Mouse (Mus musculus) limb, embryonic 14.5 days (tissue): ENCODE data around the gene Bfsp1. TPM values are rescaled to one million over a fixed set of nuclear protein-coding genes. Genes with fewer than 3 reads are reported as not detected.
A peak's percentile ranks its signal among the peaks of the same experiment; 100 is the strongest.

ENCODE experiments used
- ATAC-seq: fragments of 200-750 bp; cut with Nextera tagmentation; 2 replicates; pipeline ENCODE4 v1.8.0; 2017; ENCODE audit warnings: low read depth, moderate number of reproducible peaks, moderate TSS enrichment; ENCODE audit not compliant: low FRiP score
- DNase-seq: peaks from one replicate; pipeline ENCODE4 v3.0.0-alpha.2; 2015; ENCODE audit warnings: low spot score
- H3K27ac ChIP-seq: fragments of 300-500 bp; sonication (generic); replicated peaks from 2 replicates; pipeline ENCODE4 v1.5.1; 2014; ENCODE audit warnings: low read depth, mild to moderate bottlenecking, low read length, moderate library complexity, mixed read lengths
- H3K27me3 ChIP-seq: fragments of 300-500 bp; sonication (generic); 2 replicates; pipeline ENCODE4 v1.6.1; 2014; ENCODE audit warnings: low read length, mixed read lengths; ENCODE audit not compliant: control insufficient read depth, insufficient read depth
- H3K36me3 ChIP-seq: fragments of 300-500 bp; sonication (generic); 2 replicates; pipeline ENCODE4 v1.6.1; 2014; ENCODE audit warnings: mild to moderate bottlenecking, low read length, moderate library complexity, mixed read lengths; ENCODE audit not compliant: control insufficient read depth, insufficient read depth
- H3K4me1 ChIP-seq: fragments of 300-500 bp; sonication (generic); 2 replicates; pipeline ENCODE4 v1.6.1; 2014; ENCODE audit warnings: antibody characterized with exemption, low read length, mixed read lengths; ENCODE audit not compliant: control insufficient read depth, insufficient read depth
- H3K4me2 ChIP-seq: fragments of 300-500 bp; sonication (generic); replicated peaks from 2 replicates; pipeline ENCODE4 v1.6.1; 2014; ENCODE audit warnings: low read depth, mild to moderate bottlenecking, low read length, moderate library complexity; ENCODE audit not compliant: severe bottlenecking
- H3K4me3 ChIP-seq: fragments of 300-500 bp; sonication (generic); replicated peaks from 2 replicates; pipeline ENCODE4 v1.5.1; 2014; ENCODE audit warnings: low read length
- H3K9ac ChIP-seq: fragments of 300-500 bp; sonication (generic); 2 replicates; pipeline ENCODE4 v1.6.1; 2014; ENCODE audit warnings: mild to moderate bottlenecking, low read depth, low read length, moderate library complexity; ENCODE audit not compliant: severe bottlenecking
- H3K9me3 ChIP-seq: fragments of 300-500 bp; sonication (generic); 2 replicates; pipeline ENCODE4 v1.6.1; 2016; ENCODE audit warnings: low read length; ENCODE audit not compliant: control insufficient read depth
- POLR2A ChIP-seq: fragments of 200-500 bp; IDR thresholded peaks from 2 replicates; pipeline ENCODE4 v1.8.0; 2012; ENCODE audit warnings: inconsistent platforms, mild to moderate bottlenecking, moderate library complexity, borderline replicate concordance; ENCODE audit not compliant: insufficient read depth, insufficient read length; ENCODE audit errors: extremely low read depth
- WGBS: fragments of 180-500 bp; shearing (Covaris S2); extraction: QIAGEN DNeasy Blood & Tissue Kit; methylation state at CpG from one replicate; pipeline ENCODE4 v1.1.7; 2014; 5-methylcytosine and 5-hydroxymethylcytosine counted together
- polyA plus RNA-seq, 2 experiments: library from polyadenylated mRNA; depleted of rRNA in 1 of 2; stranded (reverse) in 1 of 2; unstranded in 1 of 2; fragments of >200 nt; fragmentation: Nextera tagmentation in 1 of 2; extraction: Ambion mirVana in 1 of 2; gene quantifications; 2 replicates each; pipeline versions ENCODE4 v1.2.1 to v1.2.3; 2012 to 2014

The Bfsp1 gene
- polyA plus RNA-seq, 2 experiments, result 2.2 to 3.1 TPM

GRCm38 (mm10) chr2:143870936-143871688 is 8.1 kb upstream of the Bfsp1 start:
- no peak for TF ChIP-seq POLR2A
- Histone ChIP-seq H3K9ac (no peak overlapping the region), H3K36me3 (no peaks in the 10 kb centered on the region), H3K27me3 (no peaks in the 10 kb centered on the region), H3K4me2 (no peak overlapping the region), H3K4me1 (no peaks in the 10 kb centered on the region), H3K4me3 (no peak overlapping the region), H3K27ac (no peak overlapping the region), H3K9me3 (no peaks in the 10 kb centered on the region)
- WGBS, result 57% methylated on average over 10 of the region's 10 CpGs
- ATAC-seq (no peak), DNase-seq (no peak)

GRCm38 (mm10) chr2:143867326-143867725 is 4.4 kb upstream of the Bfsp1 start:
- ATAC-seq, result peak; percentile 78
- 2% methylated on average over 6 of the region's 6 CpGs for WGBS
- no peak overlapping the region for H3K4me2 ChIP-seq

GRCm38 (mm10) chr2:143864600-143864999 is 1.6 kb upstream of the Bfsp1 start:
- Histone ChIP-seq H3K4me1 (peaks cover 6% of the 10 kb centered on the region), H3K4me3 (no peak overlapping the region), H3K9me3 (no peaks in the 10 kb centered on the region), H3K27ac (no peak overlapping the region), H3K4me2 (no peak overlapping the region), H3K36me3 (no peaks in the 10 kb centered on the region), H3K9ac (no peak overlapping the region), H3K27me3 (no peaks in the 10 kb centered on the region)
- no peak for TF ChIP-seq POLR2A
- DNase-seq, result no peak
- WGBS, result 58% methylated on average over 8 of the region's 8 CpGs
- no peak for ATAC-seq

More at GRCm38 (mm10) chr2:143867326-143867725, 4.4 kb upstream of the Bfsp1 start:
- H3K9ac ChIP-seq, result no peak overlapping the region
- no peaks in the 10 kb centered on the region for H3K36me3 ChIP-seq
- no peak overlapping the region for H3K4me3 ChIP-seq
- H3K27ac ChIP-seq, result no peak overlapping the region
- no peaks in the 10 kb centered on the region for H3K27me3 ChIP-seq
- DNase-seq, result peak; percentile 79
- peaks cover 5% of the 10 kb centered on the region for H3K4me1 ChIP-seq
- H3K9me3 ChIP-seq, result no peaks in the 10 kb centered on the region
- no peak for TF ChIP-seq POLR2A

GRCm38 (mm10) chr2:143859166-143859565 is 3.8 kb downstream of the Bfsp1 start:
- no peak overlapping the region for H3K27ac ChIP-seq
- H3K9ac ChIP-seq, result no peak overlapping the region
- 85% methylated on average over 2 of the region's 2 CpGs for WGBS
- TF ChIP-seq POLR2A, result no peak
- no peaks in the 10 kb centered on the region for H3K9me3 ChIP-seq
- H3K4me1 ChIP-seq, result peaks cover 6% of the 10 kb centered on the region
- H3K4me2 ChIP-seq, result no peak overlapping the region
- no peak overlapping the region for H3K4me3 ChIP-seq
- no peaks in the 10 kb centered on the region for H3K36me3 ChIP-seq
- no peaks in the 10 kb centered on the region for H3K27me3 ChIP-seq
- ATAC-seq (no peak), DNase-seq (no peak)

- TF ChIP-seq POLR2A, result no peak
- Histone ChIP-seq H3K4me3 (no peak overlapping the region), H3K9ac (no peak overlapping the region), H3K27me3 (no peaks in the 10 kb centered on the region), H3K9me3 (no peaks in the 10 kb centered on the region), H3K4me2 (no peak overlapping the region), H3K27ac (no peak overlapping the region), H3K36me3 (no peaks in the 10 kb centered on the region), H3K4me1 (0 out of 2 replicates have a peak, but pooled peaks cover 4% of the 10 kb centered on the region)
- no peak for ATAC-seq
- WGBS, result 77% methylated on average over 4 of the region's 4 CpGs
- no peak for DNase-seq
Observed at GRCm38 (mm10) chr2:143853447-143853846, 9.5 kb downstream of the Bfsp1 start.
